Mouse (Mus musculus): ENCODE measurements around the gene Mettl23. TPM values are rescaled to one million over a fixed set of nuclear protein-coding genes. Genes with fewer than 3 reads are reported as not detected.
A peak's percentile ranks its signal among the peaks of the same experiment; 100 is the strongest.

Gene Mettl23
- polyA plus RNA-seq, 1 experiment from 2014 or later, result 79.2 TPM

DNA sequence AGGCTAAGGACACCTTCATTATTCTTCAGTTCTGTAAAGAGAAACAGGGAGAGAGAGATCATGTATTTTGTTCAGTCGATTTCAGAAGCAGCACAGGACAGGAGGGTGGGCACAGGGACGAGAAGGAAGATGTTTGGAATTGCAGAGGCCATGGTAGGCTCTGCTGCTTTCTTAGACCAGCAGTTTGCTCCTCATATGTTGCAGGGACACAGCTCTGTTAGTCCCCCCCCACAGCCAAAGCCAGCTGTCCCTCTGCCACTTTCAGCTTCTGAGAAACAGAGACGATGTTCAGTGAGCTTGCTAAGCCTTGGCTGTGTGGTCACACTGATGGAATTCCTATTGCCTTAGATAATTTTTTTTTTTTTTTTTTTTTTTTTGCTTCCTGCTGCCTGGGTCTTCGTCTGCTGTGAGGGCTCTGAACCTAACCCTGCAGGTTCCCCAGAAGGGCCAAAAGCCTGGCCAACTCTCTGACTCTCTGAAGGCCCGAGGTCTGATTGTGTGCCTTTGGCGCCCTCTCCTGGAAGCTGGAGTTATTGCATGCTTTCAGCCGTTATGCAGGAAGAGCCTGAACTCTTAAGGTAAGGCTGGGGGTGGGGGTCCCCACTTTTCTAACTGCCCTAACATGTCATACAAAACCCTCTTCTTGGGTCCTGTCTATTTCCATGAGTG, 35.0 kb upstream of the Mettl23 start:
- Histone ChIP-seq H3K4me2 (ENCODE audit: low read length) (no peak overlapping the region), H3K9ac (ENCODE audit: low read length) (peak overlapping the region; percentile 42)

DNA sequence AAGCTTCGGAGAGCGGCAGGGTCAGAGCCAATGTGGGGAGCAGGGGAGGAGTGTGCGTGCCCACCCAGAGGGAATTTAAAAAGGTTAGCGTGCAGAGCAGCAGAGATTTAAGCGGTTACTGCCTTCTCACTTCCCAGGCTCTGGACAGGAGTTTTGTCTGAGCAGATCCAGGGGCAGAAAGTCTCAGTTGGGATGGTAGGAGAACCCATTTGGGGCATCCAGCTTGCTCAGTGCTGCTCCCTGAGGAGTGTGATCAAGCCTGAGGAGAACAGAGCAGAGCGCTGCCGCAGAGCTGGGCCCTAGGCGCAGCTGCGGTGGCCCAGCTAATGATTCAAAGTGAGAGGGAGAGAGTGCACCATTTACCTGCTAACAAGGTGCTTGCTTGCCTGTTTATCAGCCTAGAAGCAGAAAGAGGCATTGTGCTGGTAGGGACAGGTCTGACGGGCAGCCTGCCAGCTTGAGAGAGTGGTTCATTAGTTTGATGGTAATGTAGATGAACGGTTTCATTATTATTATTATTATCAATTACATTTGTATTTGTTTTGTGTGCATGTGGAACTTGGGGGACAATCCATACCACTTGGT, 34.2 kb upstream of the Mettl23 start:
- Histone ChIP-seq H3K36me3 (ENCODE audit: control insufficient read depth, insufficient read depth, low read length) (peaks cover 9% of the 10 kb centered on the region), H3K9ac (ENCODE audit: low read length) (no peak overlapping the region), H3K4me2 (ENCODE audit: low read length) (no peak overlapping the region), H3K4me1 (ENCODE audit: control insufficient read depth in 2 of 2, insufficient read depth in 2 of 2, low read length in 2 of 2) (peaks cover 22 to 36% of the 10 kb centered on the region in 2 experiments), H3K4me3 (ENCODE audit: control insufficient read depth in 1 of 2, insufficient read depth in 1 of 2, low read depth in 1 of 2, low read length in 2 of 2) (no peak overlapping the region), H3K27ac (replicated peaks in 1 of 2; ENCODE audit: control insufficient read depth in 1 of 2, insufficient read depth in 1 of 2, low read depth in 2 of 2, low read length in 2 of 2) (no peak overlapping the region), H3K27me3 (ENCODE audit: control insufficient read depth, insufficient read depth, low read length) (no peaks in the 10 kb centered on the region; the same call in 1 of the 2 replicates), H3K9me3 (ENCODE audit: control insufficient read depth, low read length) (no peaks in the 10 kb centered on the region)
- no peak for ATAC-seq (ENCODE audit: insufficient number of reproducible peaks, insufficient read depth, low FRiP score, low read depth)
- 74% methylated on average over 11 of the region's 11 CpGs for whole genome bisulfite sequencing

More for the DNA sequence above, 35.0 kb upstream of the Mettl23 start:
- no peak for ATAC-seq (ENCODE audit: insufficient number of reproducible peaks, insufficient read depth, low FRiP score, low read depth)
- 21% methylated on average over 7 of the region's 7 CpGs for WGBS
- H3K27me3 ChIP-seq (ENCODE audit: control insufficient read depth, insufficient read depth, low read length), result no peaks in the 10 kb centered on the region; the same call in 1 of the 2 replicates
- H3K4me3 ChIP-seq (ENCODE audit: control insufficient read depth in 1 of 2, insufficient read depth in 1 of 2, low read depth in 1 of 2, low read length in 2 of 2), result no peak overlapping the region
- H3K27ac ChIP-seq (replicated peaks in 1 of 2; ENCODE audit: control insufficient read depth in 1 of 2, insufficient read depth in 1 of 2, low read depth in 2 of 2, low read length in 2 of 2), result peak overlapping the region; percentile 58 to 61
- peaks cover 15 to 28% of the 10 kb centered on the region in 2 experiments for H3K4me1 ChIP-seq (ENCODE audit: control insufficient read depth in 2 of 2, insufficient read depth in 2 of 2, low read length in 2 of 2)
- H3K9me3 ChIP-seq (ENCODE audit: control insufficient read depth, low read length), result no peaks in the 10 kb centered on the region
- H3K36me3 ChIP-seq (ENCODE audit: control insufficient read depth, insufficient read depth, low read length), result peaks cover 9% of the 10 kb centered on the region

DNA sequence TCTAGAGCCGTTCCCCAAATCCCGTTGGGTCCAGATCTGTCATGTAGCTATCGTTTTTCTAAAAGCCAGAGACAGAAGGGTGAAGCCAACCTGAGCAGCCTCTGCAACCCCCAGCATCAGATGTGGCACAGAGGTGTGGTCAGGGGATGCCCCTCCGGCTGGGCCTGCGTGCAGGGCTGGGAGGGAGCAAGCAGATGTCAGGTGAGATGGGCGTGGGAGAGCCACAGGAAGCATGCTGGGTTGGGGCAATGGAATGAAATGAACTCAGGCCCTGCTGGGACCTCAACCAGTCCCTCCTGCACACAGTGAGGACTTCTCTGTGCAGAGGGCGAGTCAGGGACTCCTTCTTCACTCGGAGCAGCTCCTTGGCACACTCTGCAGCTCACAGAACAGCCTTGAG, 33.6 kb upstream of the Mettl23 start:
- peaks cover 28 to 42% of the 10 kb centered on the region in 2 experiments for H3K4me1 ChIP-seq (ENCODE audit: control insufficient read depth in 2 of 2, insufficient read depth in 2 of 2, low read length in 2 of 2)
- H3K27me3 ChIP-seq (ENCODE audit: control insufficient read depth, insufficient read depth, low read length), result no peaks in the 10 kb centered on the region; the same call in 1 of the 2 replicates
- H3K4me3 ChIP-seq (ENCODE audit: control insufficient read depth in 1 of 2, insufficient read depth in 1 of 2, low read depth in 1 of 2, low read length in 2 of 2), result no peak overlapping the region
- peaks cover 9% of the 10 kb centered on the region for H3K36me3 ChIP-seq (ENCODE audit: control insufficient read depth, insufficient read depth, low read length)
- 75% methylated on average over 8 of the region's 8 CpGs for WGBS
- no peak overlapping the region for H3K9ac ChIP-seq (ENCODE audit: low read length)
- no peak overlapping the region for H3K27ac ChIP-seq (replicated peaks in 1 of 2; ENCODE audit: control insufficient read depth in 1 of 2, insufficient read depth in 1 of 2, low read depth in 2 of 2, low read length in 2 of 2)
- no peak overlapping the region for H3K4me2 ChIP-seq (ENCODE audit: low read length)
- no peaks in the 10 kb centered on the region for H3K9me3 ChIP-seq (ENCODE audit: control insufficient read depth, low read length)
- no peak for ATAC-seq (ENCODE audit: insufficient number of reproducible peaks, insufficient read depth, low FRiP score, low read depth)

DNA sequence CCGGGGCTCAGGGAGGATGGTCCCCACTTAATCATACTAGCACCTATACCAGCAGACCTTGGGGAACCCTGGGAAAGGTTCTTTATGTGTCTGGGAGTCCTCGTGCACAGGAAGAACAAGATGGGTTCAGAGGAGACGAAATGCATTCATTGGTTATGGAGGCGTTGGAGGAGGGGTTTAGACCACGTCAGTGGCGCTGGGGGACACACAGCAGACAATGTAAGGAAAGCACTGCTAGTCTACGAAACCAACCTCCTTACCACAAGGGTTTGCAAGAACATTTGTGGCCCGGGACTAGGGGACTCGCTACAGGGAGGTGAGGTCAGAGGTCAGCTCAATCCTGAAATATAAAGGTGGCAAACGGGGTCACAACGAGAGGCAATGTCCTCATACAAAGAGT, 32.5 kb upstream of the Mettl23 start:
- H3K27ac ChIP-seq (replicated peaks in 1 of 2; ENCODE audit: control insufficient read depth in 1 of 2, insufficient read depth in 1 of 2, low read depth in 2 of 2, low read length in 2 of 2), result no peak overlapping the region
- WGBS, result 86% methylated on average over 11 of the region's 11 CpGs
- H3K4me1 ChIP-seq (ENCODE audit: control insufficient read depth in 2 of 2, insufficient read depth in 2 of 2, low read length in 2 of 2), result peaks cover 35 to 52% of the 10 kb centered on the region in 2 experiments
- no peak overlapping the region for H3K4me2 ChIP-seq (ENCODE audit: low read length)
- no peak for ATAC-seq (ENCODE audit: insufficient number of reproducible peaks, insufficient read depth, low FRiP score, low read depth)
- H3K9me3 ChIP-seq (ENCODE audit: control insufficient read depth, low read length), result no peaks in the 10 kb centered on the region
- H3K36me3 ChIP-seq (ENCODE audit: control insufficient read depth, insufficient read depth, low read length), result peaks cover 9% of the 10 kb centered on the region
- no peak overlapping the region for H3K4me3 ChIP-seq (ENCODE audit: control insufficient read depth in 1 of 2, insufficient read depth in 1 of 2, low read depth in 1 of 2, low read length in 2 of 2)
- no peaks in the 10 kb centered on the region; the same call in 1 of the 2 replicates for H3K27me3 ChIP-seq (ENCODE audit: control insufficient read depth, insufficient read depth, low read length)
- peak overlapping the region; percentile 70; the same call in 1 of the 2 replicates for H3K9ac ChIP-seq (ENCODE audit: low read length)

DNA sequence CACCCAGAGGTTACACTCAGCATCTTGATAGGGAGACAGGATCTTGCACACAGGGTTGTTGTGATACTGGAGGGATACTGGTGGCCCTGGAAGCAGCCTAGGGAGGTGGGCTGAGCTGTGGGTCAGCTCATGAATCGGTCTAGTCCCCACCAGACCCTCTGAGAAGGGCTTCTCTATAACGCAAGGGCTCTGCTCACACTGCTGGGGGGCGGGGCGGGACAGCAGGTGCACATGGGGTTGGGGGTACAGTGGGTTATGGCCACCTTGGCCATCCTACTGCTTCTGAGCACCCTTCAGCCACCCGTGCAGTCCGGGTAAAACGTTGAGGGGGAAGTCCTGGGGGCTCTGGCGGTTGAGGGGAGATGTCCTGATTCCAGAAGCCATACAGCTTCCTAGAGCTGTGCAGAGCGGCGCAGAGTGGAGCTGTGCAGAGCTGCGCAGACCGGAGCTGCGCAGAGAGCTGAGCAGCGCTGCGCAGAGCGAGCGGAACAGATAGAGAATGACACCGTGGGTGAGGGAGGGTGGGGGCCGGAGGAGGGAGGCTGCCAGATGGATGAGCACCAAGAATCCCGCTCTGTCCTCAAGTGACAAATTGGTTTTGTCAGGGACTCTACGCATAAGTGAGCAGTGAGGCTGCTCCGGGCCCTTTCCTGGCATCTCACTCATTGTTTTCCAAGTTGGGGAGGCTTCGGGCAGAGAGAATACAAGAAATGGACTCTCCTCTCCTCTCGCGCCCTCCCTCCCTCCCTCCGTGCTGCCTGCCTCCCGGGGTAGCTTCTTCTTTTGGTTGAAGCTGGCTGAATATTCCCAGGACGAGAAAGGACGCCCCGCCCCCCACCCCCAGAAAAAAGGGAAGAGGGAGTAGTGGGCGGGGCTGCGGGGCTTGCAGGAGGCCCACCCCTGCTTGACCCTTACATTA, 31.8 kb upstream of the Mettl23 start:
- peaks cover 38 to 53% of the 10 kb centered on the region in 2 experiments for H3K4me1 ChIP-seq (ENCODE audit: control insufficient read depth in 2 of 2, insufficient read depth in 2 of 2, low read length in 2 of 2)
- 15% methylated on average over 31 of the region's 32 CpGs for WGBS
- peak; percentile 63 for ATAC-seq (ENCODE audit: insufficient number of reproducible peaks, insufficient read depth, low FRiP score, low read depth)

DNA sequence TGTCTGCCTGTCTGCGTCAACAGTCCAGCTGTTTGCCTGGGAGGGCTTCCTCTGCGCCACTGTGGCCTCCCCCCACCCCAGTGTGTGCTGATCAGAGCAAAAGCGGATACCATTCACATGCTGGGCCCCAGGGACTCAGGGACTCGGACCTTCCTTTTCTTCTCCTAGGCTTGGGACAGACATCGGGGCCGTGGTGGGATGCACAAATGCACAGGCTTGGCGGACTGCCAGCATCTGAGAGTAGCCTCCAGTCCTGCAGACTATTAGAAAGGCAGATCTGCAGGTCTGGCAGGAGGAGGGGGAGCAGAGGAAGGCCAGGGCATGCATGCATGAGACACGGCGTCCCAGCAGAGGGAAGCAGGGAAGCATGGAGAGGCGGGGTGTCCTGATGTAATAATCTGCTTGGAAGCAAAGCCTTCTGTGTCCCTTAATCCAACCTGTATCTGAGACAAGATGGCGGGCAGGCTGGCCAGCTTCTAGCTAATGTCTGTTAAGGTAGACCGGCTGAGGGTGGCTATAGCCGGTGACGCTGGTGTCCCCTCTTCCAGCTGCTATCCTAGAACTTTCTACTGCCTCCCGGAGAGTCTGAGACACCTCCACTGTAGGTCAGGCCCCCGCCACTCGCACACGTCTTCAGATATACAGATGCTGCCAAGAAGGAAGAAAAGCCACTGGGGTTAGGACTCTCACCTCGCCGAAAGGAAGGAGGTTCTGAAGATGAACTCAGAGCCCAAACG, 30.1 kb upstream of the Mettl23 start:
- peaks cover 9% of the 10 kb centered on the region for H3K36me3 ChIP-seq (ENCODE audit: control insufficient read depth, insufficient read depth, low read length)
- H3K4me1 ChIP-seq (ENCODE audit: control insufficient read depth in 2 of 2, insufficient read depth in 2 of 2, low read length in 2 of 2), result peaks cover 40 to 51% of the 10 kb centered on the region in 2 experiments
- peak; percentile 19; the same call in 1 of the 2 replicates for ATAC-seq (ENCODE audit: insufficient number of reproducible peaks, insufficient read depth, low FRiP score, low read depth)
- no peaks in the 10 kb centered on the region; the same call in 1 of the 2 replicates for H3K27me3 ChIP-seq (ENCODE audit: control insufficient read depth, insufficient read depth, low read length)
- H3K9ac ChIP-seq (ENCODE audit: low read length), result peak overlapping the region; percentile 49; the same call in 1 of the 2 replicates
- H3K27ac ChIP-seq (replicated peaks in 1 of 2; ENCODE audit: control insufficient read depth in 1 of 2, insufficient read depth in 1 of 2, low read depth in 2 of 2, low read length in 2 of 2), result peak overlapping the region; percentile 59 to 68
- 42% methylated on average over 21 of the region's 21 CpGs for WGBS
- H3K4me2 ChIP-seq (ENCODE audit: low read length), result peak overlapping the region; percentile 9; the same call in 1 of the 2 replicates
- H3K4me3 ChIP-seq (ENCODE audit: control insufficient read depth in 1 of 2, insufficient read depth in 1 of 2, low read depth in 1 of 2, low read length in 2 of 2), result no peak overlapping the region
- H3K9me3 ChIP-seq (ENCODE audit: control insufficient read depth, low read length), result no peaks in the 10 kb centered on the region

More for the DNA sequence above, 31.8 kb upstream of the Mettl23 start:
- Histone ChIP-seq H3K4me3 (ENCODE audit: control insufficient read depth in 1 of 2, insufficient read depth in 1 of 2, low read depth in 1 of 2, low read length in 2 of 2) (peak overlapping the region; percentile 40 to 47), H3K9ac (ENCODE audit: low read length) (peak overlapping the region; percentile 70), H3K36me3 (ENCODE audit: control insufficient read depth, insufficient read depth, low read length) (peaks cover 9% of the 10 kb centered on the region), H3K4me2 (ENCODE audit: low read length) (peak overlapping the region; percentile 81), H3K27me3 (ENCODE audit: control insufficient read depth, insufficient read depth, low read length) (no peaks in the 10 kb centered on the region; the same call in 1 of the 2 replicates), H3K27ac (replicated peaks in 1 of 2; ENCODE audit: control insufficient read depth in 1 of 2, insufficient read depth in 1 of 2, low read depth in 2 of 2, low read length in 2 of 2) (peak overlapping the region in 1 of 2 experiments; percentile 66; a peak in 2 of 4 replicates), H3K9me3 (ENCODE audit: control insufficient read depth, low read length) (no peaks in the 10 kb centered on the region)

Measured in heart, embryonic 14.5 days (tissue).